Mouse (Mus musculus): ENCODE measurements around the gene Psg16.

DNA sequence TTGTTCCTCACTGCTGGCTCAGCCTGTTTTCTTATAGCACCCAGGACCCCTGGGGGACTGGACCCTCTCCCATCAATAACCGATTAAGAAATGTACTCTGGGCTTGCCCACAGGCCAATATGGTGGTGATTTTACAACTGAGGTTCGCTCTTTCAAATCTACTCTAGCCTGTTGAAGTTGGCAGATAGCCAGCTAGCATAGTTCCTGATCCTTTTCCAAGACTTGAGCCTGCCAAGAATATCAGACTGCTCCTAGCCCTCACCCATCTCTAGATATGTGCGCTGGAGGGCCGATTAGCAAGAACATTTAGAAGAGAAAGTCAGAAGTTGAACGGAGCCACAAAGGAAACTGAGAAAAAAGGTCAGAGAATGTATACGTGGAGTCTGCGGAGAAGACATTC, 85.2 kb downstream of the Psg16 start:
- TF ChIP-seq CTCF (IDR thresholded peaks at IDR 0.05; ENCODE audit: control insufficient read depth, insufficient read depth, insufficient read length) (no peak), USF1 (IDR thresholded peaks at IDR 0.05; ENCODE audit: low read depth) (no peak), MAX (IDR thresholded peaks at IDR 0.05) (no peak), MYOG (IDR thresholded peaks at IDR 0.05; ENCODE audit: control insufficient read depth, extremely low read depth, insufficient read length) (no peak), MYOD1 (IDR thresholded peaks at IDR 0.05; ENCODE audit: control insufficient read depth, insufficient read length, low read depth) (no peak), FOSL1 (IDR thresholded peaks at IDR 0.05; ENCODE audit: insufficient read depth, low read length, poor library complexity, severe bottlenecking) (no peak)
